Mouse (Mus musculus) embryonic fibroblast, embryonic 13.5 days (primary cell): Measurements from ENCODE around the gene Tmcc3. TPM values are rescaled to one million over a fixed set of nuclear protein-coding genes. Genes with fewer than 3 reads are reported as not detected.

Source experiments
- H3K27ac ChIP-seq: 2 replicates; pipeline ENCODE4 v1.5.1; 2012; ENCODE audit warnings: low read length, control low read depth, inconsistent platforms; ENCODE audit not compliant: insufficient read depth
- H3K4me1 ChIP-seq: 2 replicates; pipeline ENCODE4 v1.6.1; 2011; ENCODE audit warnings: low read length; ENCODE audit not compliant: control insufficient read depth, insufficient read depth
- H3K4me3 ChIP-seq: 2 replicates; pipeline ENCODE4 v1.5.1; 2011; ENCODE audit warnings: mild to moderate bottlenecking, control low read depth, low read length; ENCODE audit not compliant: insufficient read depth
- CTCF ChIP-seq: IDR thresholded peaks from 2 replicates; pipeline ENCODE4 v1.5.1; 2011; ENCODE audit warnings: mild to moderate bottlenecking, control low read depth, low read length, moderate library complexity, borderline replicate concordance; ENCODE audit not compliant: insufficient read depth
- POLR2A ChIP-seq: IDR thresholded peaks from 2 replicates; pipeline ENCODE4 v1.6.1; 2011; ENCODE audit warnings: low read depth, mild to moderate bottlenecking, control low read depth, low read length, moderate library complexity
- polyA plus RNA-seq: library from polyadenylated mRNA; stranded (reverse); fragments of >200 nt; gene quantifications from 2 replicates; pipeline ENCODE4 v1.2.4, GENCODE M21; 2011; ENCODE audit warnings: low read depth; ENCODE audit not compliant: missing spikeins, insufficient read length

The Tmcc3 gene
- polyA plus RNA-seq, 1 experiment, result 10.2 TPM

DNA sequence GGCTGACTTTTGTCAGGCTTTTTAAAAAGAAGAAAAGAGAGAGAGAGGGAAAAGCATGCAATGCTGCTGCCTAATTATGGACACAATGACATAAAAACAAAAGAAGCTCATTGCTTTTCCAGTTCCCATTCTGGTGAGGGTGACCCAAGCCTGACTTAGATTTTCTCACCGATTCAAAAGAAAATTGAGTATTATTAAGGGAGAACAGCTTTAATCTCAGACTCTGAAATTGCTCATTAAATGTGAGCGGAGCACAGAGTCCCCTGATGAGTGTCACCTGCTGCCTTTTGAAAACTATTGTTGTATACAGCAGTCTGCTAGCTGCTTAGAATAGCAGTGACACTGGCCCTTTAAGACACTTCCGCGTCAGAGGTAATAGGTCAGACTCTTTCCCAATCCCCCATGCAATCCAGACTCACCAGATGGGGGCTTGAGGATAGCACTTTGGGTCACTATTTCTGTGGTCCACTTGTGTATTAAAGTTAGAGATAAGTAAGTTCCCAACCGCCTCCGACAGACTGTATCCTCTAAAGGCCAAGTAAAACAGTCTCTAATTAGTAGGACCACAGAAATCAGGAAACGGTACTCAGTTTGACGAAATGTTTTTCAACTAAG is 185.2 kb downstream of the Tmcc3 start:
- H3K4me1 ChIP-seq, result peaks cover 7% of the 10 kb centered on the region; the same call in 1 of the 2 replicates
- no peak overlapping the region for H3K4me3 ChIP-seq
- H3K27ac ChIP-seq, result no peak overlapping the region
- no peak for TF ChIP-seq CTCF
- no peak for TF ChIP-seq POLR2A

DNA sequence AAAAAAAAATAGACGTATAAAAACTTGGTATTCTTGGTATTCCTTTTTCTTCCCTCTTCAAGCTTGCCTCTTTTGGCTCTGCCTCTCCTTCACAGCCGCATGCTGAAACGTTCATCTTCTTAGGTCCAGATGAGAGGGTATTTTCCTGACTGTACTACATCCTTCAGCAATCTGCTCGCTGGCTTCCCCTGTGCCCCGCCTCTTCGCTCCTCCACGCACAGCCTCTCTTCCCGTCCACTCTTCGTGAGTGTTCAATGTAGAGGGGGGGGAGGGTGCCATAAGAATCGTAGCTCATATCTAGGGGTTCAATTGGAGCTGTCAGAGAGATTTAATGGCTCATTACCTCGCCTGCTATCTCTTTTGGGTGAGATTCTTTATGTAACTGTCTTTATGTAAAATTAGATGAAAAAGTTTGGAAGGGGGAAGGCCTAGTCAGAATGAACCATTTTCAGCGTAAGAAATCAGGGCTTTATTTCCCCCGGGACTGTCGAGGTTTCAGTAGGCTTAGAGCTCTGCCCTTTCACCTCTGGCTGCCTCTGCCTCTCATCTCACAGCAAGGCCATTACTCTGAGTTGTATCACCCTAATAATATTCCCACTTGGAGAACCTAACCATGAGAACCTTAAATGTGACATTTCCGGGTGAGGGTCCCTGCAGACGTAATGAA is 188.6 kb downstream of the Tmcc3 start:
- no peak for TF ChIP-seq POLR2A
- TF ChIP-seq CTCF, result no peak
- Histone ChIP-seq H3K4me1 (peaks cover 4% of the 10 kb centered on the region; the same call in 1 of the 2 replicates), H3K27ac (no peak overlapping the region), H3K4me3 (no peak overlapping the region)

DNA sequence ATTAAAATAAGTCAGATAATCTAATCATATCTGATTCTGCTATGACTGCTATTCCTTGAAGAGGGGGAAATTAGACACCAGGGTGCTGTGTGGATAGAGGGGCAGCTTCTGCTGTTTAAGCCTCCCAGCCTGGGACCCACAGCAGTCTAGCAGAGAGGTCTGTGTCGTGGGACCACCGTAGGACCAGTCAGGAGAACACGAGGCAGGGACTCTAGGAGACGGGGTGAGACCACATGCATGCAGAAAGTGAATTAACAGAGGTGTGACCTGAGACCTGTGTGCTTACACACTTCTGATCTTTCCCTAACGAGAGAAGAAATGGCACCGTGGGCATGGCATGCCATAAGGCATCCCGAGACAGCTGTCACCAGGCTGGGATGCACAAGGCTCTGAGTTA is 189.1 kb downstream of the Tmcc3 start:
- no peak for TF ChIP-seq CTCF
- TF ChIP-seq POLR2A, result no peak

DNA sequence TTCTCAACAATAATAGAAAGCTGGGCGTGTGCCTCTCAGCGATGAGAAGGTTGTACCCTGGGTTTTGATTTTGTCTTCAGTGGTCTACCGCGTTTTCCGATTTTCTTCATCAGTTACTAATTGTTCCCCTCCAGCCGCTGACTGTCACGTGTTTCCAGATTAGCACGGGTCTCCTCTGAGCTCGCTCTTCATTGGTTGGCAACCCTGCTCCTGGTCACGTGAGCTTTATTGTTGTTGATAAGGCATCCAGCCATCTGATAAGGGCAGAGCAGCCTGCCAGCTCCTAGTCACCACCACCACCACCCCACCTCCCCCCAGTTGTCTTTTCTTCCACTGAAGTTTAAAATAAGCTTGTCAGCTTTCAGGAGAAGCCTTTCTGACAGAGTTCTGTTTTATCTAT is 190.0 kb downstream of the Tmcc3 start:
- TF ChIP-seq CTCF (no peak), POLR2A (no peak)
- Histone ChIP-seq H3K4me3 (no peak overlapping the region), H3K27ac (no peak overlapping the region), H3K4me1 (peaks cover 4% of the 10 kb centered on the region; the same call in 1 of the 2 replicates)

More for the DNA sequence above, 189.1 kb downstream of the Tmcc3 start:
- H3K4me3 ChIP-seq, result no peak overlapping the region
- peaks cover 4% of the 10 kb centered on the region; the same call in 1 of the 2 replicates for H3K4me1 ChIP-seq
- no peak overlapping the region for H3K27ac ChIP-seq

- peaks cover 1% of the 10 kb centered on the region; the same call in 1 of the 2 replicates for H3K4me1 ChIP-seq
- no peak overlapping the region for H3K4me3 ChIP-seq
- H3K27ac ChIP-seq, result no peak overlapping the region
- TF ChIP-seq POLR2A, result no peak
- no peak for TF ChIP-seq CTCF
Measured at GRCm38 (mm10) chr10:94505248-94505772, 193.6 kb downstream of the Tmcc3 start.

DNA sequence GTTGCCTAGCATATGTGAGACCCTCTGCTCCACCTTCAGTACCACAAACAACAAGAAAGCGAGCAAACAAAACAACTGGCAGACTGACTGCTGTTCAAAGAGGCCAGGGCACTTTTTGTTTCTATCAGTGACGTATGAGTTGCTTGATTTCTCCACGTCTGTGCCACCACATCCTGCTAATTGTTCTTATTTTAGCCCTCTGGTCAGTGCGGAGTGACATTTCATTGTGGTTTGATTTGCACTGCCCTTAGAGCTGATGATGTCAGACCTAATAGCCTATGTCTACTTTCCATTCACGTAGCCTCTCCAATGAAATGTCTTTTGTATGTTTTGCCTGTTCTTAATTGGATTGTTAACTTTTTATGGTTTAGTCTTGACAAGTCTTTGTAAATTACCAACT is 197.1 kb downstream of the Tmcc3 start:
- no peak overlapping the region for H3K27ac ChIP-seq
- H3K4me1 ChIP-seq, result peaks cover 5% of the 10 kb centered on the region
- no peak overlapping the region for H3K4me3 ChIP-seq
- no peak for TF ChIP-seq POLR2A
- no peak for TF ChIP-seq CTCF

DNA sequence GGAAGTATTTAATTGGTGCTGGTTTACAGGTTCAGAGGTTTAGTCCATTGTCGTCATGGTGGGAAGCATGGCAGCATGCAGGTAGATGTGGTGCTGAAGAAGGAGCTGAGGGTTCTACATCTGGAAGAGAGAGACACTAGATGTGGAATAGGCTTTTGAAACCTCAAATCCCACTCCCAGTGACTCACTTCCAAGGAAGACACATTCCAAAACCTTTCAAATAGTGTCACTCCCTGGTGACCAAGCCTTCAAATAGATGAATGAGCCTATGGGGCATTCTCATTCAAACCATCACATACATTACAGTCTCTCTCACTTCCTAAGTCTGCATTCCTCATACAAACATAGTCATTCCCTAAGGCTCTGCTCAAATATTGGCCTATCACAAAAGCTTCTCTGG is 201.0 kb downstream of the Tmcc3 start:
- H3K4me1 ChIP-seq, result peaks cover 11% of the 10 kb centered on the region
- no peak for TF ChIP-seq CTCF
- no peak for TF ChIP-seq POLR2A
- no peak overlapping the region for H3K4me3 ChIP-seq
- H3K27ac ChIP-seq, result no peak overlapping the region

- peak overlapping the region; percentile 36; the same call in 1 of the 2 replicates for H3K27ac ChIP-seq
- TF ChIP-seq POLR2A (no peak), CTCF (no peak)
- H3K4me3 ChIP-seq, result peak overlapping the region; percentile 57
- H3K4me1 ChIP-seq, result peaks cover 11% of the 10 kb centered on the region
Measured at GRCm38 (mm10) chr10:94514091-94514505, 202.3 kb downstream of the Tmcc3 start.

- peak overlapping the region; percentile 43 for H3K27ac ChIP-seq
- TF ChIP-seq POLR2A, result peak; percentile 53; the same call in 1 of the 2 replicates
- TF ChIP-seq CTCF, result no peak
- H3K4me1 ChIP-seq, result peaks cover 11% of the 10 kb centered on the region
- H3K4me3 ChIP-seq, result peak overlapping the region; percentile 82
Measured at GRCm38 (mm10) chr10:94514506-94515178, 202.9 kb downstream of the Tmcc3 start.

GRCm38 (mm10) chr10:94515179-94515545 is 203.4 kb downstream of the Tmcc3 start:
- H3K27ac ChIP-seq, result peak overlapping the region; percentile 43; the same call in 1 of the 2 replicates
- H3K4me1 ChIP-seq, result peaks cover 11% of the 10 kb centered on the region
- peak overlapping the region; percentile 82 for H3K4me3 ChIP-seq
- TF ChIP-seq CTCF, result 0 out of 2 replicates have a peak, but pooled peaks have one; percentile 18
- TF ChIP-seq POLR2A, result no peak
